Mouse (Mus musculus) forebrain, embryonic 13.5 days (tissue): Measurements from ENCODE around the gene Ifnl2. TPM values are rescaled to one million over a fixed set of nuclear protein-coding genes. Genes with fewer than 3 reads are reported as not detected.
"Not testable (repeated sequence)": the region's sequence is repeated elsewhere in the genome, so short reads cannot be mapped to it uniquely, and the experiment has no call there.

Source experiments
- ATAC-seq: fragments of 200-750 bp; cut with Nextera tagmentation; 2 replicates; pipeline ENCODE4 v1.8.0; 2017
- H3K27ac ChIP-seq: fragments of 300-500 bp; sonication (generic); 2 replicates; pipeline ENCODE4 v1.5.1; 2015; ENCODE audit warnings: inconsistent platforms, mild to moderate bottlenecking, moderate library complexity
- H3K27me3 ChIP-seq: fragments of 300-500 bp; sonication (generic); 2 replicates; pipeline ENCODE4 v1.6.1; 2015; ENCODE audit warnings: mild to moderate bottlenecking, inconsistent platforms
- H3K36me3 ChIP-seq: fragments of 300-500 bp; sonication (generic); 2 replicates; pipeline ENCODE4 v1.6.1; 2015; ENCODE audit warnings: mild to moderate bottlenecking, inconsistent platforms; ENCODE audit not compliant: poor library complexity, severe bottlenecking
- H3K4me1 ChIP-seq: fragments of 300-500 bp; sonication (generic); 2 replicates; pipeline ENCODE4 v1.6.1; 2015; ENCODE audit warnings: inconsistent platforms
- H3K4me2 ChIP-seq: fragments of 300-500 bp; sonication (generic); 2 replicates; pipeline ENCODE4 v1.6.1; 2015; ENCODE audit warnings: inconsistent platforms, mild to moderate bottlenecking, moderate library complexity
- H3K4me3 ChIP-seq: fragments of 300-500 bp; sonication (generic); 2 replicates; pipeline ENCODE4 v1.5.1; 2015; ENCODE audit warnings: mild to moderate bottlenecking, inconsistent platforms
- H3K9ac ChIP-seq: fragments of 300-500 bp; sonication (generic); 2 replicates; pipeline ENCODE4 v1.6.1; 2015; ENCODE audit warnings: mild to moderate bottlenecking, inconsistent platforms
- H3K9me3 ChIP-seq: fragments of 300-500 bp; sonication (generic); replicated peaks from 2 replicates; pipeline ENCODE4 v1.6.1; 2016; ENCODE audit warnings: inconsistent platforms
- WGBS: fragments of 180-500 bp; shearing (Covaris S2); methylation state at CpG from one replicate; pipeline ENCODE4 v1.1.7; 2015; 5-methylcytosine and 5-hydroxymethylcytosine counted together
- polyA plus RNA-seq: library from polyadenylated mRNA; unstranded; fragments of >200 nt; fragmentation: Nextera tagmentation; extraction: Ambion mirVana; gene quantifications from 2 replicates; pipeline ENCODE4 v1.2.1, GENCODE M21; 2015

Gene Ifnl2
- not detected in 2 replicates for polyA plus RNA-seq

DNA sequence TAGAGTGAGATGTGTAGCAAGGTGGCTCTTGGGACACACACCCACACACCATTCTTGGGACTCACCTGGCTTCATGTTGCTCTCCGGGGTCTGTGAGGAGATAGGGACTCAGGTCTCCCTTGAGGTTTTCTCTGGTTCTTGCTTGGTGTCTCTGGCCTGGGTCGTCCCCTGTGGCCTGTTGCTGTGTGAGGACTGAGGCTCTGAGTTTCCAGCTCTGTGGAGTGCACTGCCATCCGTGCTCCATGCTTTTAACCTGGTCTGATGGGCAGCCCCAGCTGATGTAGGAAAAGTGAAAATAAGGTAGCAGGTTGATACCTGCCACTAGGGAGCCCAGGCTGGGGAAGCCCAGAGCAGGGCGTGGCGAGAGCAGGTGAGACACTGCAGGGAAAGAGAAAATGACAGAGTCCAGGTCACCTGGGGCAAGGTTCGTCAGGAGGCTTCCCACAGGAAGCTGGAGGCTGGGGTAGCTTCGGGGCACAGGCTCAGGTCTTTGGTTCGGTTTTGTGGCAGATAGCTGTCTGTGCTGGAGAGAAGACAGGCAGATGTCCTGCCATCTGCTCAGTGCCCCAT, at the start of gene Ifnl2:
TSS of gene Ifnl2 (minus strand) at position 51 of the 570 bp plus-strand sequence.
- H3K27ac ChIP-seq, H3K27me3 ChIP-seq, H3K4me1 ChIP-seq, H3K9me3 ChIP-seq, H3K4me3 ChIP-seq, H3K9ac ChIP-seq, ATAC-seq, H3K4me2 ChIP-seq, H3K36me3 ChIP-seq: not testable (repeated sequence)
- 69% methylated on average over 8 of the region's 8 CpGs for WGBS

DNA sequence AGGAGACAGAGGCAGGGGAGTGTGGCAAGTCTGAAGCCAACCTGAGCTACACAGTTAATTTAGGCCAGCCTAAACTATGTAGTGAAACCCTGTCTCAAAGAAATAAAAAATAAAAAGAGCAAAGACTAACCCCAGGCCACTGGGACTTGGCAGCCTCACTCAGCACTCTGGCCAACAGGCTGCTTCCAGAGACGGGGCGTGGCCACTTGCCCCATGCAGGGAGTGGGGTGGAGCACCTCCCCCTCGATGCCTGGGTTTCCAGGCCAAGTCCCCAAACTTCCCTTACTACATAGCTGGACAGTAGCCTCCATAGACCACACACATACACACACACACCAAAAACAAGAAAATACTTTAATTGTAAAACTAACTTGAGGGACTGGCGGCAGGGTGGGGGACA, 48.2 kb upstream of the Ifnl2 start:
- Histone ChIP-seq H3K4me3 (no peak overlapping the region), H3K27me3 (no peaks in the 10 kb centered on the region), H3K9ac (no peak overlapping the region), H3K27ac (no peak overlapping the region), H3K4me2 (no peak overlapping the region), H3K9me3 (no peaks in the 10 kb centered on the region), H3K4me1 (no peaks in the 10 kb centered on the region), H3K36me3 (peaks cover 47% of the 10 kb centered on the region)
- no peak for ATAC-seq
- 71% methylated on average over 4 of the region's 4 CpGs for WGBS

DNA sequence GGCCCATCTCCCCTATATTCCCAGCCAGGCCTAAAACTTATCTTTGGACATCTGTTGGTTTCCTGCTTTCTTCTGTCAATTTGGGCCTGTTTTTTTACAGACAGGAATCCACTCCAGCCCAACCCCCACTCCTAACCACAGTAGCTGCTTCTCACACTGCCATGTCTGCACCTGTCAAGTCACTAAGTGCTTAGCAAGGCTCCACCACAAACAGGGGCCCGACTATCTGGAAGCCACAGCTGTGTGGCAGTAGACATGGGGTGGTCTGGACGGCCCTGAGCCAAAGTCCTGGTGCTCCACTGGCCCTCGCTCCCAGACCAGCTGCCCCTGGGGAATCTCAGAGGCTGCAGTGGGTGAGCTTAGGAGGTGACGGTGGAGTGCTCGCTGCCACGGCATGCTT, 47.5 kb upstream of the Ifnl2 start:
- Histone ChIP-seq H3K9ac (no peak overlapping the region), H3K9me3 (0 out of 2 replicates have a peak, but pooled peaks cover 3% of the 10 kb centered on the region), H3K36me3 (peaks cover 39% of the 10 kb centered on the region), H3K4me3 (no peak overlapping the region), H3K4me2 (no peak overlapping the region), H3K4me1 (no peaks in the 10 kb centered on the region), H3K27ac (no peak overlapping the region), H3K27me3 (no peaks in the 10 kb centered on the region)
- ATAC-seq = no peak
- WGBS = 94% methylated on average over 6 of the region's 6 CpGs

DNA sequence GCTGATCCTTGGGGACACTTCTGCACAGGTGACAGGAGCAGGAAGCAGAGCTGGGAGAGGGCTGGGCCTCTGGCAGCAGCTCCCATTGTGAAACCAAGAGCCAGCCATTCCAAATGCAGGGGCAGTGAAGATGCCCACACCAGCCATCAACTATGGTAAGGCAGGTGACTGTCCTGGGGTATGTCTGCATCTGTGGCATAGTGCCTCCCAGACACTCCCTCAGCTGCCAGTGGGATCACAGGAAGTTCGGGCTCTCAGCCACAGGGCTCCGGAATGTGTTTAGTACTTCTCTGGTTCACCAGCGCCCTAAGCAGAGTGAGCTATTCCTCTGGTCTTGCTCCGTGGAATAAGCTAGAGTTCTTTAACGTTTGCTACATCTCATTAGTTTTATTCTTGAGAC, 46.8 kb upstream of the Ifnl2 start:
- no peak overlapping the region for H3K4me3 ChIP-seq
- H3K27ac ChIP-seq = no peak overlapping the region
- no peak overlapping the region for H3K4me2 ChIP-seq
- no peaks in the 10 kb centered on the region for H3K4me1 ChIP-seq
- ATAC-seq = no peak
- 76% methylated on average over 5 of the region's 5 CpGs for WGBS
- H3K9me3 ChIP-seq = 0 out of 2 replicates have a peak, but pooled peaks cover 3% of the 10 kb centered on the region
- no peak overlapping the region for H3K9ac ChIP-seq
- H3K27me3 ChIP-seq = no peaks in the 10 kb centered on the region
- H3K36me3 ChIP-seq = peaks cover 32% of the 10 kb centered on the region

DNA sequence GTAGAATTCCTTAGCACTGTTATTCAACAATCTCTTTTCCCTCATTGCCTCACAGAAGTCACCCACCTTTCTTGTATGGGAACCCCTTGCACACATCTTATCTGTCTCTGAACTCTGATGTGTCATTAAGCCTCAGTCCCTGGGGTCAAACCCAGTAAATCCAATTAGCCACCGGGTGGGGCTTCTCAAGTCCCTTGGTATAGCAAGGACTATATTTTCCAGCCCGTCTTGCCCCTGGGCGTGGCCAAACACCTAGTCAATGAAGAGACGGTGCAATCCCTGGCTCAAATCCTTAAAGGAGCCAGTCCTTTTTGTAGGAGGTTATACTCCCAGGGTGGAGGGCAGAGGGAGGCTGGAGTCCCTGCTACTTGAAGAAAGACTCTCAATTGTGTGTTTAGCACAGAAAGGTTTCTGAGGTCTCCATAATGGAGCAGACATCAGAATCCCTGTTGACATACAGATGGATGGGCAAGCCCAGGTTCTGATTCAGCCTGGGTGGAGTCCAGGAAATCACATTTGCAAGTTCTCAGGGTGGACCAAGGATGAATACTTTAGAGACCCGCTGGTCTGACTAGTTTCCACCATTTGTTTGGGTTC, 45.8 kb upstream of the Ifnl2 start:
- no peaks in the 10 kb centered on the region for H3K4me1 ChIP-seq
- peaks cover 26% of the 10 kb centered on the region for H3K36me3 ChIP-seq
- 7% methylated on average over 5 of the region's 5 CpGs for WGBS
- no peak overlapping the region for H3K4me2 ChIP-seq
- H3K9me3 ChIP-seq = 0 out of 2 replicates have a peak, but pooled peaks cover 3% of the 10 kb centered on the region
- no peak overlapping the region for H3K9ac ChIP-seq
- H3K27ac ChIP-seq = no peak overlapping the region
- H3K4me3 ChIP-seq = no peak overlapping the region
- ATAC-seq = no peak
- H3K27me3 ChIP-seq = no peaks in the 10 kb centered on the region

DNA sequence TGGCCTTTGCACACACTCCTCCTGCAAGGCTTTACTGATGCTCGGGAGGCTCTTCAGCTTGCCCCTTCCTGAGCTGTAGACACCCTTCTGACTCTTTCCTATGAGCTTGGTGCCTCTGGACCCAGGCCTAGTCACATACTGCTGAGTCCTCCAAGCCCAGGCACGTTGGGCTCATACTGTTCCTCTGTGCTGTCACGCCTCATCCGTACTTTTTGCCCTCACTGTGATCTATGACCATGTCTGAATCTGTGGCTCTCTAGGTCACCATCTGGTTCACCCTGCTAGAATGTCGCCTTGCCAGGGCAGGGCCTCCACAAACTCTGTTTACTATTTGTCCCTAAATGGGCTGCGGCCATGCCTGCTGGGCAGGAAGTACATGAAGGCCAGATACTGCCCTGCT, 42.8 kb upstream of the Ifnl2 start:
- H3K4me3 ChIP-seq = no peak overlapping the region

DNA sequence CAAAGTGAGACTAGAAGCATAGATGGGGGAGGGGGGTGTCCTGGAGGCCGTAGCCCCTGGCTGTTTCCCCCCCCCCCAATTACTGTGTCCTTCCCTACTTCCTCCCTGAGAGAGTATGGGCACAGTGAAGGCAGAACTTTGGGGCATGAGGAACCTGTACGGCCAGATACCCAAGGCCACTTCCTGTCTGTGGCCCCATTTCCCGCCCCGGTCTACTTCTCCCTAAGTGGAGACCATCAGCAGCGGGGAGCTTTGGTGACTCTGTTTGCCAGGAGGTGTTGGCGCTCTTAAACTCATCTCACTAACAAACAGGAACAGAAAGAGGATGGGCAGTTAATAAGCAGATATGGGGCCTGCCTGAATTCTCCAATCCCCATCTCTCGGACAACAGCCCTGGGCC, 37.4 kb upstream of the Ifnl2 start:
- Histone ChIP-seq H3K27me3 (peaks cover 58% of the 10 kb centered on the region), H3K36me3 (no peaks in the 10 kb centered on the region), H3K4me1 (peaks cover 19% of the 10 kb centered on the region), H3K9me3 (no peaks in the 10 kb centered on the region), H3K4me2 (no peak overlapping the region), H3K27ac (no peak overlapping the region), H3K4me3 (no peak overlapping the region), H3K9ac (no peak overlapping the region)
- no peak for ATAC-seq
- WGBS = 70% methylated on average over 7 of the region's 7 CpGs

More for the DNA sequence above, 42.8 kb upstream of the Ifnl2 start:
- Histone ChIP-seq H3K36me3 (no peaks in the 10 kb centered on the region), H3K4me1 (no peaks in the 10 kb centered on the region), H3K27me3 (peaks cover 6% of the 10 kb centered on the region; the same call in 1 of the 2 replicates), H3K9me3 (0 out of 2 replicates have a peak, but pooled peaks cover 3% of the 10 kb centered on the region), H3K9ac (no peak overlapping the region), H3K27ac (no peak overlapping the region), H3K4me2 (no peak overlapping the region)
- WGBS = 95% methylated on average over 6 of the region's 6 CpGs
- no peak for ATAC-seq

DNA sequence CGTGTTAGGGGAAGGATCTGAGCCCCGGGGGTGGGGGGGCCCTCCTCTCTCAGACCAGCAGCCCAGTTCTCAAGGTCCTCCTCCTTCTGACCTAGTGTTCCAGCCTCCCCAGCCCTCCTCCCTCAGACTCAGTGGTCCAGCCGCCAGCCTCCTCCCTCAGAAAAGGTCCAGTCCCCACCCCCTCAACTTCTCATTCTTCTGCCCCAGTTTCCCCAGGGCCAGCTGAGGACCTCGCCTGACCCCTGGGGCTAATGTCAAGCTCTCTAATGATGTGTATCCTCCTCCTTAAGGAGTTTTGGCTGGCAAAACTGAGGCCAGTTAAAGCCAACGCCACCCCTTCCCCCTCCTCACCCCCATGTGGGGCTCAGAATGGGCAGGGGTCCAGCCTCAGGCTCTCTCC, 36.9 kb upstream of the Ifnl2 start, which contains the start of gene Nccrp1:
TSS of gene Nccrp1 (minus strand) at position 101 of the 400 bp plus-strand sequence.
- no peaks in the 10 kb centered on the region for H3K36me3 ChIP-seq
- 13% methylated on average over 3 of the region's 5 CpGs for WGBS
- peak within 1 kb of the TSS; percentile 30 for H3K4me3 ChIP-seq
- peak within 1 kb of the TSS; percentile 58 for H3K4me2 ChIP-seq
- H3K9ac ChIP-seq = peak within 1 kb of the TSS; percentile 38
- H3K4me1 ChIP-seq = peaks cover 19% of the 10 kb centered on the region
- no peaks in the 10 kb centered on the region for H3K9me3 ChIP-seq
- no peak within 1 kb of the TSS for H3K27ac ChIP-seq
- peaks cover 58% of the 10 kb centered on the region for H3K27me3 ChIP-seq
- ATAC-seq = no peak

DNA sequence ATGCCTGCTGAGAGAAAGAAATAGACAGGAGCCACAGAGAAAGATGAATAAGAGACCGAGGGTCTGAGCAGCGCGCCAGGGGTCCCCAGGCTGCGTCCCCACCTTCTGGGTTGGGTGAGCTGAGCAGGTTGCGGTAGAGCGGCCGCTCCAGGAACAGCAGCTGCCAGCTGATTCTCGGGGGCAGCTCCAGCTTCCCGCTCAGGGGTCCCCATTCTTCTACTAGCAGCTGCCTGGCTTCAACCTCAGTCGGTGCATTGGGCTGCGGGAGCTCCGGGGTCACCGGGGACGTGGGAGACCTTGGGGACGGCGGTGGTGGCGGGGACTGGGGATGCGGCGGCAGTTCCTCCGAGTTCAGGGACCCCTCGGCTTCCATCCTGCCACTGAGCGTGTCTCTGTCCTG, 36.4 kb upstream of the Ifnl2 start:
- Histone ChIP-seq H3K9me3 (no peaks in the 10 kb centered on the region), H3K4me3 (peak overlapping the region; percentile 30), H3K27ac (no peak overlapping the region), H3K36me3 (no peaks in the 10 kb centered on the region), H3K9ac (peak overlapping the region; percentile 38), H3K4me2 (peak overlapping the region; percentile 58), H3K27me3 (peaks cover 58% of the 10 kb centered on the region), H3K4me1 (peaks cover 19% of the 10 kb centered on the region)
- ATAC-seq = no peak
- WGBS = 3% methylated on average over 22 of the region's 22 CpGs

DNA sequence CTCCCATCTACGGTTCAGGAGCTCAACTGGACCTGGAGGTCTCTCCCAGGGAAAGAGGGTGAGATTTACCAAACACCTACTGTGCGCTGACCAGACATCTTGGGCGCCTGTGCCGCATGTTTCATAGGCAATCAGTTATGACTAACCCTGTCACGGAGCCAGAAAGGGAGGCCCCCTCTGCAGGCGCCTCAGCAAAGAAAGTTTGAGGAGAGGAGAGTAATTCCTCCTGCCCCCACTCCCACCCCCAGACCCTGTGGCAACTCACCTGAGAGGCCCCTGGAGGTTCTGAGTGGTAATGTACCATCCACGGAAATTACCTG, 35.6 kb upstream of the Ifnl2 start:
- no peaks in the 10 kb centered on the region for H3K36me3 ChIP-seq
- H3K27ac ChIP-seq = no peak overlapping the region
- ATAC-seq = no peak
- H3K9me3 ChIP-seq = no peaks in the 10 kb centered on the region
- H3K4me3 ChIP-seq = no peak overlapping the region
- no peak overlapping the region for H3K9ac ChIP-seq
- H3K27me3 ChIP-seq = peaks cover 58% of the 10 kb centered on the region
- H3K4me2 ChIP-seq = no peak overlapping the region
- H3K4me1 ChIP-seq = peaks cover 19% of the 10 kb centered on the region
- 51% methylated on average over 7 of the region's 7 CpGs for WGBS

DNA sequence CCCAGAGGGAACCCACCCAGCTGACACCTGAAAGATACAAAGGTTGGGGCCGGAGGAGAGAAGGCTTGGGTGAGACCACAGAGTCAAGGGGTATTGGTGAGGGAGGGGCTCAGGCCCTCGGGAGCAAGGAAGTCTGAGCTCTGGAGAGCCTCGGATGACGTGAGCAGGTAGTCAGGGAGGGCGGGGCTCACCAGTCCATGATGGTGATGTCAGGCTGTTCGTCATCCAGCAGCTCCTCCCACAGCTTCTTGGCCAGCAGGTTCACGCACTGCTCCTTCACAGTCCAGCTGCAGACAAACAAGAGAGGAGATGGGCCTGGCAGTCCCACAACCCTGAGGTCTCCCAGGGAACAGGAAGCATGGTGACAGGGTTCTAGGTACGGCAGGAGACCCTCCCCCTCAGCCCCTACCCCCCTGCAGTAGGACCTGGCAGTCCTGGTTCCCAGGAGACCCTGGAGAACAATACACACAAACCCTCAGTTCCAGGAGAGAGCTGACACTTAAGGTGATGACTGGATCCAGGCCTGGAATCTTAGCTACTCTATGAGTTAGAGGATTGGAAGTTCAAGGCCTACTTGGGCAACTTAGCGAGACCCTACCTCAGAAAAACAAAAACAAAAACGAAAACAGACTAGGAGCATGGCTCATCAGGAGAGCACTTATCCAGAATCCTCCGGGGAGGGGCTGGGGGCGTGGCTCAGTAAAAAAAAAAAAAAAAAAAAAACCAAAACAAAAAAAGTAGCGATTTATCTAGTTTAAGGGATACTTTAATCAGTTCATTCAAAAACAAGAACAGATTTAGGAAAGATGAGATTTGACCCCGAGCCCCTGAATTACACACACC, 35.0 kb upstream of the Ifnl2 start:
- Histone ChIP-seq H3K27me3 (peaks cover 58% of the 10 kb centered on the region), H3K4me2 (no peak overlapping the region), H3K27ac (no peak overlapping the region), H3K9ac (no peak overlapping the region), H3K9me3 (no peaks in the 10 kb centered on the region), H3K4me3 (no peak overlapping the region), H3K4me1 (peaks cover 19% of the 10 kb centered on the region), H3K36me3 (no peaks in the 10 kb centered on the region)
- 24% methylated on average over 14 of the region's 14 CpGs for WGBS
- no peak for ATAC-seq

DNA sequence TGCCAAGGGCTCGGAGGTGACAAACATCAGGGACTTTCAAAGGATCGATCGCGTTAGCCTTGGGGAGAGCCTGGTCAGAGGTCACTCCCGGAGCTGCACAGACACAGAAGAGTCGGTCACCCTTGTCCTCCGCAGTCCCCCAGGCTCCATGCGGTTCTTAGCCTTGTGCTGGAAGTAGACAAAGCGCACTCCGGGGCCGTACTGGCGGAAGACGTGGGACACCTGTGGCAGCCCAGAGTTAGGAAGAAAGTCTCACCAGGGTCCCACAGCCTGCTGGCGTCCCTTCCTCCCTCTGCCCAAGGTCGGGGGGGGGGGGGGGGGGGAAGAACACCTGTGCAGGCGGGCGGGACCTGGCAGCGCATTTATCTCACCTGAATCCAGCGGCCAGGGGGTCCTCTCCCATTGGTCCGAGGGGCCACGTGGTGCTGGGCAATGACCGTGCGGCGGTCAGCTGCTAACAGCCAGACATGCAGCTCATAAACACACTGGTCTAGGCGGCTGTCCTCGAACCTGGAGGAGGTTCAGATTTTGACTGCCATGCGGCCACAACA, 33.9 kb upstream of the Ifnl2 start:
- no peaks in the 10 kb centered on the region for H3K36me3 ChIP-seq
- no peak overlapping the region for H3K9ac ChIP-seq
- no peak for ATAC-seq
- peak overlapping the region; percentile 46 for H3K4me2 ChIP-seq
- no peak overlapping the region for H3K27ac ChIP-seq
- peaks cover 19% of the 10 kb centered on the region for H3K4me1 ChIP-seq
- H3K27me3 ChIP-seq = peaks cover 58% of the 10 kb centered on the region
- no peaks in the 10 kb centered on the region for H3K9me3 ChIP-seq
- WGBS = 3% methylated on average over 22 of the region's 27 CpGs
- H3K4me3 ChIP-seq = peak overlapping the region; percentile 13; the same call in 1 of the 2 replicates
